Mouse (Mus musculus): ENCODE results near the gene Wdr34. TPM values are rescaled to one million over a fixed set of nuclear protein-coding genes. Genes with fewer than 3 reads are reported as not detected.

Gene Wdr34
- polyA plus RNA-seq, 1 experiment from 2014 or later = 59.6 TPM

DNA sequence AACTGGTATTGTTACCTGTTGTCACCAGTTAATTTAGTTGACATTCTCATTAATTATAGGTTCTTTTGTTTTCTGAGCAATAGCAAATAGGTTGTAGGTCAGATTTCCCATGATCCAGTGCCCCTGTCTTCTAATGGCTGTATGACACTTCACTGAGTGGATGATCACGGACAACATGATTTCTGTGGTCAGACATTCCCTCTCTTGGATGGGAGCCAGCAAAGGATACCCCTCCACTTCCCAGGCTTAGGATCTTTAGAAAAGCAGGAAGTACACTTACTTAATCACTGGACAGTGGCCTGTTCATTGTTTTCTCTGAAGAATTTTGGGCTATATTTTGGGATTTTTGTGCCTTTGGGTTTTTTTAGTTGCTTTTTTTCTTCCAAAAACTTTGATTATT is 39.6 kb downstream of the Wdr34 start:
- Histone ChIP-seq H3K27ac (no peak overlapping the region), H3K4me1 (replicated peaks) (no peaks in the 10 kb centered on the region), H3K27me3 (no peaks in the 10 kb centered on the region), H3K4me2 (replicated peaks) (no peak overlapping the region), H3K9me3 (no peaks in the 10 kb centered on the region), H3K36me3 (peaks cover 97% of the 10 kb centered on the region), H3K9ac (replicated peaks) (no peak overlapping the region), H3K4me3 (replicated peaks) (no peak overlapping the region)
- 91% methylated on average over 1 of the region's 1 CpGs for WGBS
- ATAC-seq = no peak

DNA sequence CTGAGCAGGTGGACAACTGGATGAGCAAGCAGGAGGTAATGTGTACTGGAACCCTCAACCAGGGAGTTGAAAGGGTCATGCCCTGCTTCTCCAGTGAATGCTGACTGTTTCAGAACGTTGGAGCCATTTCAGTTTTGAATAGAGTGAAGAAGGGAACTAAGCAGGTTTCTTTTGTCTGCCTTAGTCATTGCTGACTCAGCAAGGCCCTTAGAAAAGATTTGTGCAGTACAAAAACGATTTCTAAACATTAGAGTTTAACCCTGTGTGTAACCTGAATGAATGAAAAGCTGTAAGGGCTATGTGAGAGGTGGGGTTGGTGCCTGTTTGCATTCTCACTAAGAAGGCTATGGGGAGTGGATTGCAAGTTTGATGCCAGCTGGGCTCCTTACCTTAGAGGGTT is 56.7 kb downstream of the Wdr34 start:
- Histone ChIP-seq H3K4me1 (replicated peaks) (no peaks in the 10 kb centered on the region), H3K4me3 (replicated peaks) (no peak overlapping the region), H3K27me3 (no peaks in the 10 kb centered on the region), H3K9ac (replicated peaks) (no peak overlapping the region), H3K36me3 (peaks cover 99% of the 10 kb centered on the region), H3K9me3 (no peaks in the 10 kb centered on the region), H3K27ac (no peak overlapping the region), H3K4me2 (replicated peaks) (no peak overlapping the region)
- 50% methylated on average over 2 of the region's 2 CpGs for WGBS
- ATAC-seq = no peak

Small RNA genes within 50 kb of the gene (microRNA-seq; reads per million reads assigned to microRNA genes)
- 0.82 reads per million for gene Mir6997

Other genes starting within 250 kb of the Wdr34 start
- 29.5 and 32.5 TPM in 2 replicates for gene Slc27a4, start 246.2 kb downstream of the Wdr34 start, polyA plus RNA-seq (2015; fragmentation: Nextera tagmentation; extraction: Ambion mirVana)
- 21.4 and 23.1 TPM in 2 replicates for gene Urm1, start 228.8 kb downstream of the Wdr34 start, polyA plus RNA-seq (2015; fragmentation: Nextera tagmentation; extraction: Ambion mirVana)
- 14.6 and 20.7 TPM in 2 replicates for gene Cercam, start 179.7 kb downstream of the Wdr34 start, polyA plus RNA-seq (2015; fragmentation: Nextera tagmentation; extraction: Ambion mirVana)
- 74.4 and 76.0 TPM in 2 replicates for gene Odf2, start 159.7 kb downstream of the Wdr34 start, polyA plus RNA-seq (2015; fragmentation: Nextera tagmentation; extraction: Ambion mirVana)
- gene Gle1, start 113.5 kb downstream of the Wdr34 start, polyA plus RNA-seq (2015; fragmentation: Nextera tagmentation; extraction: Ambion mirVana) = 78.1 and 78.8 TPM in 2 replicates
- gene Sptan1, start 83.3 kb downstream of the Wdr34 start, polyA plus RNA-seq (2015; fragmentation: Nextera tagmentation; extraction: Ambion mirVana) = 172 and 185 TPM in 2 replicates
- 448 and 482 TPM in 2 replicates for gene Set, start 8.5 kb upstream of the Wdr34 start, polyA plus RNA-seq (2015; fragmentation: Nextera tagmentation; extraction: Ambion mirVana)
- 2.8 and 3.8 TPM in 2 replicates for gene Pkn3, start 28.8 kb upstream of the Wdr34 start, polyA plus RNA-seq (2015; fragmentation: Nextera tagmentation; extraction: Ambion mirVana)
- 18.9 and 19.0 TPM in 2 replicates for gene Zdhhc12, start 44.8 kb upstream of the Wdr34 start, polyA plus RNA-seq (2015; fragmentation: Nextera tagmentation; extraction: Ambion mirVana)
- gene Zer1, start 75.7 kb upstream of the Wdr34 start, polyA plus RNA-seq (2015; fragmentation: Nextera tagmentation; extraction: Ambion mirVana) = 14.4 and 15.1 TPM in 2 replicates
- gene Tbc1d13, start 84.9 kb upstream of the Wdr34 start, polyA plus RNA-seq (2015; fragmentation: Nextera tagmentation; extraction: Ambion mirVana) = 12.5 and 13.2 TPM in 2 replicates
- gene Endog, start 122.6 kb upstream of the Wdr34 start, polyA plus RNA-seq (2015; fragmentation: Nextera tagmentation; extraction: Ambion mirVana) = 12.1 and 13.8 TPM in 2 replicates
- gene Spout1, start 129.6 kb upstream of the Wdr34 start, polyA plus RNA-seq (2015; fragmentation: Nextera tagmentation; extraction: Ambion mirVana) = 59.9 and 60.0 TPM in 2 replicates
- gene Kyat1, start 157.0 kb upstream of the Wdr34 start, polyA plus RNA-seq (2015; fragmentation: Nextera tagmentation; extraction: Ambion mirVana) = 15.9 and 16.8 TPM in 2 replicates
- gene Lrrc8a, start 188.8 kb upstream of the Wdr34 start, polyA plus RNA-seq (2015; fragmentation: Nextera tagmentation; extraction: Ambion mirVana) = 61.6 and 62.2 TPM in 2 replicates
- gene Gm28035, start 191.7 kb upstream of the Wdr34 start, polyA plus RNA-seq (2015; fragmentation: Nextera tagmentation; extraction: Ambion mirVana) = 0.39 and 0.40 TPM in 2 replicates
- gene Phyhd1, start 217.3 kb upstream of the Wdr34 start, polyA plus RNA-seq (2015; fragmentation: Nextera tagmentation; extraction: Ambion mirVana) = 5.7 and 7.7 TPM in 2 replicates
- gene Gm28038, start 232.2 kb upstream of the Wdr34 start, polyA plus RNA-seq (2015; fragmentation: Nextera tagmentation; extraction: Ambion mirVana) = not detected in 2 replicates
- 30.6 and 32.3 TPM in 2 replicates for gene Dolk, start 237.5 kb upstream of the Wdr34 start, polyA plus RNA-seq (2015; fragmentation: Nextera tagmentation; extraction: Ambion mirVana)
- gene Nup188, start 237.5 kb upstream of the Wdr34 start, polyA plus RNA-seq (2015; fragmentation: Nextera tagmentation; extraction: Ambion mirVana) = 23.6 and 27.9 TPM in 2 replicates